Mouse (Mus musculus): Measurements from ENCODE around the gene Thop1. TPM values are rescaled to one million over a fixed set of nuclear protein-coding genes. Genes with fewer than 3 reads are reported as not detected.
"Not testable (repeated sequence)": the region's sequence is repeated elsewhere in the genome, so short reads cannot be mapped to it uniquely, and the experiment has no call there.

The Thop1 gene
- polyA plus RNA-seq, 1 experiment: 67.3 TPM

- Histone ChIP-seq H3K4me3 (ENCODE audit: insufficient read depth, poor library complexity, severe bottlenecking) (no peak overlapping the region), H3K27me3 (ENCODE audit: control insufficient read depth, insufficient read depth, insufficient read length) (no peaks in the 10 kb centered on the region), H3K79me2 (ENCODE audit: control insufficient read depth, insufficient read depth) (no peaks in the 10 kb centered on the region), H3ac (ENCODE audit: control insufficient read depth, insufficient read length, low read depth) (no peak overlapping the region), H3K36me3 (ENCODE audit: control insufficient read depth, insufficient read depth) (no peaks in the 10 kb centered on the region), H3K79me3 (ENCODE audit: low read depth) (no peaks in the 10 kb centered on the region)
- TF ChIP-seq MYOG (IDR thresholded peaks at IDR 0.05; ENCODE audit: control insufficient read depth, extremely low read depth, insufficient read length) (no peak), MAX (IDR thresholded peaks at IDR 0.05) (no peak), MYOD1 (IDR thresholded peaks at IDR 0.05; ENCODE audit: control insufficient read depth, insufficient read length, low read depth) (no peak), FOSL1 (IDR thresholded peaks at IDR 0.05; ENCODE audit: insufficient read depth, low read length, poor library complexity, severe bottlenecking) (no peak), USF1 (IDR thresholded peaks at IDR 0.05; ENCODE audit: low read depth) (no peak), CTCF (IDR thresholded peaks at IDR 0.05; ENCODE audit: control insufficient read depth, insufficient read depth, insufficient read length) (no peak), CEBPB (IDR thresholded peaks at IDR 0.05; ENCODE audit: low read depth) (no peak)
Measured at GRCm38 (mm10) chr10:81029031-81029430, 40.8 kb upstream of the Thop1 start.

GRCm38 (mm10) chr10:81033586-81033985 is 36.2 kb upstream of the Thop1 start:
- no peaks in the 10 kb centered on the region for H3K36me3 ChIP-seq (ENCODE audit: control insufficient read depth, insufficient read depth)
- H3K79me2 ChIP-seq (ENCODE audit: control insufficient read depth, insufficient read depth): no peaks in the 10 kb centered on the region
- no peaks in the 10 kb centered on the region for H3K79me3 ChIP-seq (ENCODE audit: low read depth)
- H3K4me3 ChIP-seq (ENCODE audit: insufficient read depth, poor library complexity, severe bottlenecking): no peak overlapping the region
- no peaks in the 10 kb centered on the region for H3K27me3 ChIP-seq (ENCODE audit: control insufficient read depth, insufficient read depth, insufficient read length)
- TF ChIP-seq FOSL1 (IDR thresholded peaks at IDR 0.05; ENCODE audit: insufficient read depth, low read length, poor library complexity, severe bottlenecking) (no peak), USF1 (IDR thresholded peaks at IDR 0.05; ENCODE audit: low read depth) (no peak), CEBPB (IDR thresholded peaks at IDR 0.05; ENCODE audit: low read depth) (no peak), MYOG (IDR thresholded peaks at IDR 0.05; ENCODE audit: control insufficient read depth, extremely low read depth, insufficient read length) (no peak), CTCF (IDR thresholded peaks at IDR 0.05; ENCODE audit: control insufficient read depth, insufficient read depth, insufficient read length) (no peak), MYOD1 (IDR thresholded peaks at IDR 0.05; ENCODE audit: control insufficient read depth, insufficient read length, low read depth) (no peak), MAX (IDR thresholded peaks at IDR 0.05) (no peak)
- peak overlapping the region; percentile 19 for H3ac ChIP-seq (ENCODE audit: control insufficient read depth, insufficient read length, low read depth)

GRCm38 (mm10) chr10:81036251-81036650 is 33.6 kb upstream of the Thop1 start:
- H3K4me3 ChIP-seq (ENCODE audit: insufficient read depth, poor library complexity, severe bottlenecking): no peak overlapping the region
- H3K79me2 ChIP-seq (ENCODE audit: control insufficient read depth, insufficient read depth): no peaks in the 10 kb centered on the region
- H3K27me3 ChIP-seq (ENCODE audit: control insufficient read depth, insufficient read depth, insufficient read length): no peaks in the 10 kb centered on the region
- no peaks in the 10 kb centered on the region for H3K36me3 ChIP-seq (ENCODE audit: control insufficient read depth, insufficient read depth)
- H3K79me3 ChIP-seq (ENCODE audit: low read depth): no peaks in the 10 kb centered on the region
- no peak overlapping the region for H3ac ChIP-seq (ENCODE audit: control insufficient read depth, insufficient read length, low read depth)
- no peak for TF ChIP-seq MYOD1 (IDR thresholded peaks at IDR 0.05; ENCODE audit: control insufficient read depth, insufficient read length, low read depth)
- no peak for TF ChIP-seq MYOG (IDR thresholded peaks at IDR 0.05; ENCODE audit: control insufficient read depth, extremely low read depth, insufficient read length)
- no peak for TF ChIP-seq MAX (IDR thresholded peaks at IDR 0.05)
- no peak for TF ChIP-seq FOSL1 (IDR thresholded peaks at IDR 0.05; ENCODE audit: insufficient read depth, low read length, poor library complexity, severe bottlenecking)
- TF ChIP-seq CEBPB (IDR thresholded peaks at IDR 0.05; ENCODE audit: low read depth): no peak
- no peak for TF ChIP-seq USF1 (IDR thresholded peaks at IDR 0.05; ENCODE audit: low read depth)
- TF ChIP-seq CTCF (IDR thresholded peaks at IDR 0.05; ENCODE audit: control insufficient read depth, insufficient read depth, insufficient read length): no peak

GRCm38 (mm10) chr10:81036988-81037580 is 32.8 kb upstream of the Thop1 start, which contains the start of gene Slc39a3:
TSS of gene Slc39a3 (minus strand) at chr10:81037426.
- TF ChIP-seq FOSL1 (IDR thresholded peaks at IDR 0.05; ENCODE audit: insufficient read depth, low read length, poor library complexity, severe bottlenecking) (no peak), MAX (IDR thresholded peaks at IDR 0.05) (peak; percentile 77), MYOD1 (IDR thresholded peaks at IDR 0.05; ENCODE audit: control insufficient read depth, insufficient read length, low read depth) (peak; percentile 1), USF1 (IDR thresholded peaks at IDR 0.05; ENCODE audit: low read depth) (peak; percentile 6)
- no peaks in the 10 kb centered on the region for H3K36me3 ChIP-seq (ENCODE audit: control insufficient read depth, insufficient read depth)
- no peaks in the 10 kb centered on the region for H3K27me3 ChIP-seq (ENCODE audit: control insufficient read depth, insufficient read depth, insufficient read length)
- H3ac ChIP-seq (ENCODE audit: control insufficient read depth, insufficient read length, low read depth): peak within 1 kb of the TSS; percentile 75
- peak within 1 kb of the TSS; percentile 51 for H3K4me3 ChIP-seq (ENCODE audit: insufficient read depth, poor library complexity, severe bottlenecking)
- no peaks in the 10 kb centered on the region for H3K79me3 ChIP-seq (ENCODE audit: low read depth)
- no peaks in the 10 kb centered on the region for H3K79me2 ChIP-seq (ENCODE audit: control insufficient read depth, insufficient read depth)

GRCm38 (mm10) chr10:81041458-81042175 is 28.2 kb upstream of the Thop1 start:
- H3K4me3 ChIP-seq (ENCODE audit: insufficient read depth, poor library complexity, severe bottlenecking): no peak overlapping the region
- H3K79me3 ChIP-seq (ENCODE audit: low read depth): no peaks in the 10 kb centered on the region
- H3K79me2 ChIP-seq (ENCODE audit: control insufficient read depth, insufficient read depth): no peaks in the 10 kb centered on the region
- H3K36me3 ChIP-seq (ENCODE audit: control insufficient read depth, insufficient read depth): peaks cover 23% of the 10 kb centered on the region
- H3ac ChIP-seq (ENCODE audit: control insufficient read depth, insufficient read length, low read depth): no peak overlapping the region
- no peaks in the 10 kb centered on the region for H3K27me3 ChIP-seq (ENCODE audit: control insufficient read depth, insufficient read depth, insufficient read length)
- TF ChIP-seq CTCF (IDR thresholded peaks at IDR 0.05; ENCODE audit: control insufficient read depth, insufficient read depth, insufficient read length) (peak; percentile 67), MYOG (IDR thresholded peaks at IDR 0.05; ENCODE audit: control insufficient read depth, extremely low read depth, insufficient read length) (no peak), CEBPB (IDR thresholded peaks at IDR 0.05; ENCODE audit: low read depth) (peak; percentile 82)

- H3K79me3 ChIP-seq (ENCODE audit: low read depth); H3K4me3 ChIP-seq (ENCODE audit: insufficient read depth, poor library complexity, severe bottlenecking); H3K79me2 ChIP-seq (ENCODE audit: control insufficient read depth, insufficient read depth); H3K27me3 ChIP-seq (ENCODE audit: control insufficient read depth, insufficient read depth, insufficient read length); H3ac ChIP-seq (ENCODE audit: control insufficient read depth, insufficient read length, low read depth): not testable (repeated sequence)
- peaks cover 58% of the 10 kb centered on the region for H3K36me3 ChIP-seq (ENCODE audit: control insufficient read depth, insufficient read depth)
Measured at GRCm38 (mm10) chr10:81045246-81045645, 24.6 kb upstream of the Thop1 start.

Data from C2C12 (cell line).